Mouse (Mus musculus): ENCODE measurements around the gene Ntn5.
A peak's percentile ranks its signal among the peaks of the same experiment; 100 is the strongest.

Gene Ntn5

DNA sequence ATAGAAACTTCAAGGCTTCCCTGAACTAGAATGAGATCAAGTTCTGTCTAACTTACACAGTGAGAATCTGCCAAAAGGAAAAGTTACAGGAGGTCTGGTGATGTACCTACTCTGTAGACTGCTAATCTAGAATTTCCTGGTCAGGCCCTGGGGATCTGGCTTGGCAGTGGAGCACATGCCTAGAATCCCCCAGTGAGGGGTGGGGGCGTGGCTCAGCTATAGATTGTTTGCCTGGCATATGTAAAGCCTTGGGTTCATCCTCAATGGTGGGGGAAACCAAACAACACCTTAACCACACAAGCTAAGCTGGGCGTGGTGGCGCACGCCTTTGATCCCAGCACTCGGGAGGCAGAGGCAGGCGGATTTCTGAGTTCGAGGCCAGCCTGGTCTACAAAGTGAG is 14.1 kb downstream of the Ntn5 start:
- DNase-seq (ENCODE audit: low spot score in 2 of 2): no peak

DNA sequence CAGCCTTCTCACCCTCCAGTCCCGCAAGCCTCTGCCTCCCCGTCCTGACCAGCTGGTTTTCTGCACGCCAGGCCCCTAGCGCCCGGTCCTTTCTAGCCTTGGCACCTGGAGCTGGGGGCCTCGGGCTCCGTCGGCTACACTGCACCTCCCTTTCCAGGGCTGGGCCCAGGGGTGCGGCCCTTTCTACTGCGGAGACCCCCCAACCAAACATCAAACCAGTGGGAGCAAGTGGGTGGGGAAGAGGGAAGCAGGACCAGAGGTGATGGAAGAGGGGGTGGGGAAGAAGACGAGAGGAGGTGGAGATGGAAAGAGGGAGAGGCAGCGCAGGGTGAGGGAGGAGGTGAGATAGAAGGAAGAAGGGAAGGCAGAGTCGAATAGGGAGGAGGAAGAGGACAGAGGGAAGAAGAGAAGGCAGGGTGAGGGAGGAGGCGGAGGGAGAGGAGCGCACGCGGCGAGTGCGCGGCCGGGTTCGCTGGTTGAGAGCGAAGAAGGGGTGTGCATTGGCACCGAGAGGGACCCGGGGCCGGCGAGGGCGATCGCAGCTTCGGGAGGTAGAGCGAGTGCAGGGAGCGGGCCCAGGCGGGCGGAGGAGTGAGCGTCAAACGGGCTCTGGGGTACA is 15.8 kb downstream of the Ntn5 start, which contains the start of gene Car11:
Gene Car11 (plus strand): TSS at position 321 of the 619 bp plus-strand sequence.
- DNase-seq (ENCODE audit: low spot score in 2 of 2): peak in 1 of 2 experiments; percentile 11

DNA sequence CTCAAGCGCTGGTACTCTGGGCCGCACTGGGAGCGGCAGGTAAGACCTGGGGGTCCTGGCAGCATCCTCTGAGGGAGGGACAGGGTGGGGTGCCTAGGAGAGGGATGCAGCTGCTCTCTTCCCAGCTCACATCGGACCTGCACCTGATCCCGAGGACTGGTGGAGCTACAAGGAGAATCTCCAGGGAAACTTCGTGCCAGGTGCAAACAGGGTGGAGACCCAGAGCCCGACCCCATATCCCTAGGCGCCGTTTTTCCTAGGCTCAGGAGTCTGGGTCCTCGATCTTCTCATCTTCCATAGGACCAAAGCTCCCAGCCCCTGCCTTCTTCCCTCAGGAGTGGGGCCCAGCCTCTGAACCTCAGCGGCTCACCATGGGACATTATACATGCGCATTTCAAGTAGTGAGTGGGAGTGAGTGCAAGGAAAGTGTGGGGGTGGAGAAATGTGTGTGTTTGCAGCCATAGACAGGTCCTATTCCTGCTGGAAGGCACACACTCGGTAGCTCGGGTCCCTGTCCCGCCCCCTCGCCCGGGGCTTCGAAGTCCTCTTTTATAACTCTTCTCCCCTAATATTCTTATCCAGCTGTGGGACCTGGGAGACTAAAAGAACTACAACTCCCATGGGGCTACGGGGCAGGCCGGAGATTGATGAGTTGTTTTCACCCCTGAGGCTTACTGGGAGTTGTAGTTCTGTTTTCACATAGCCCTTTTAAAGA is 16.6 kb downstream of the Ntn5 start:
- DNase-seq (ENCODE audit: low spot score in 2 of 2): peak; percentile 84 to 91

DNA sequence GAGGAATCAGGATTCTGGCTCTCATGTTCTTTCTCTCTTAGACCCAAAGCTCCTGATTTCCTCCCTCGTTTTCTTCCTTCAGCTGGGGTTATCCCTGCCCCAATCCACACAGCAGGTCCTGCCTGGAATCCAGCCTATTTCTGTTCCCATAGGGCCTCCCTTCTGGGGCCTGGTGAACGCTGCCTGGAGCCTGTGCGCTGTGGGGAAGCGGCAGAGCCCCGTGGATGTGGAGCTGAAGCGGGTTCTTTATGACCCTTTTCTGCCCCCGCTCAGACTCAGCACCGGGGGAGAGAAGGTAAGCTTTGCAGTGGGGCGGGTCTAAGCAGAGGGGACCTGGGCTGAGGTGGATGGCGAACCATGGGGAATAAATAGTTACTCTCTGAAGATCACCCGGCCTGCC is 17.2 kb downstream of the Ntn5 start:
- DNase-seq (ENCODE audit: low spot score in 2 of 2): no peak

DNA sequence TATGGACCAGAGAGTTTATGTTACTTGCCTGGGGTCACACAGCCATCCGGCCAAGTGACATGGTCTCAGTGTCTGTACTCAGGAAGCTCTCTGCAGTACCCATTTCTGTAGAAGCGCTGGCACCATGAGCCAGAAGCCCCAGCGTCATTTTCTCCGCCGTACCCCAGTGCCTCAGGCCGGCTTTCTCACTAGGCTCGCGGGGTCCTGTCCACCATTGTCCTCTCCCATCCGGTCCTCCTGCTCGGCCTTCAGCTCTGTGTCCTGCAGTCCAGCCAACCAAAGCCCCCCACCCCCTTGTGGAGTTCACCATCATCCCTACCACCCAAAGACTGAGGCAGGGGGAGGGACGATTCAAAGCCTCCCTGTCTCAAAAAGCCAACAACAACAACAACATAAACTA is 17.8 kb downstream of the Ntn5 start:
- peak in 1 of 2 experiments; percentile 4 for DNase-seq (ENCODE audit: low spot score in 2 of 2)

DNA sequence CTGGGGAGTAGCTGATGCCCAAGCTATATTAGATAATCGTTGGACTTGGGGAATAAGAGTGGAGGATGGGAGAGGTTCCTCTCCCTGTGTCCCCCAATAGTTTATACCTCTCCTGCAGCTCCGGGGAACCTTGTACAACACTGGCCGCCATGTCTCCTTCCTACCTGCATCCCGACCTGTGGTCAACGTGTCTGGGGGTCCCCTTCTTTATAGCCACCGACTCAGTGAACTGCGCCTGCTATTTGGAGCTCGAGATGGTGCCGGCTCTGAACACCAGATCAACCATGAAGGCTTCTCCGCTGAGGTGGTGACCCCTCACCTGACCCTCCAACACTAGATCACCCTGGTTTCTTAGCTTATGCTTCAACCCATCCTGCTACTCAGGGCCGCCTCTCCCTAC is 18.5 kb downstream of the Ntn5 start:
- DNase-seq (ENCODE audit: low spot score in 2 of 2): peak in 1 of 2 experiments; percentile 10

DNA sequence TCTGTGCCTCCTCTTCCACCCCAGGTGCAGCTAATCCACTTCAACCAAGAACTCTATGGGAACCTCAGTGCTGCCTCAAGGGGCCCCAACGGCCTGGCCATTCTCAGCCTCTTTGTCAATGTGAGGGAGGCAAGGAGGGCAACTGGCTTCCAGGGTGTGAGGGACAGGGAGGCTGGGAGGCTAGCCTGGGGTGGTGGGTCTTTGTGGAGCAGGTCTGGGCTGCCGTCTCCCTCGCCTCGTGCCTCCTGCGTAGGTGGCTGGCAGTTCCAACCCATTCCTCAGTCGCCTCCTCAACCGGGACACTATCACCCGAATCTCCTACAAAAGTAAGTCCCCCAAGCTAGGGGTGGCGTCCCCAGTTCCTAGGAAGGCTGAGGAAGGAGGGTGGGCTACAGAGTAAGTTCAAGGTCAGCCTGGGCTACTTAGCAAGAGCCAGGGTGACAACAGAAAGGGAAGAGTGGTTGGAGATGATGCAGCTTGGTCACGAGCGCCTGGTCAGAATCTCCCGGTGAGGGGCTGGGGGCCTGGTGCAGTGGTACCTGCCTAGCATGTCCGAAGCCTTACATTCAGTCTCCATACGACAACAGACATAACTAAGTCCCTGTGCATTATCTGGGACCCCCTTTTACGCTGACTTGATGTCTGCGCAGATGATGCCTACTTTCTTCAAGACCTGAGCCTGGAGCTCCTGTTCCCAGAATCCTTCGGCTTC is 19.1 kb downstream of the Ntn5 start:
- DNase-seq (ENCODE audit: low spot score in 2 of 2): peak in 1 of 2 experiments; percentile 9

DNA sequence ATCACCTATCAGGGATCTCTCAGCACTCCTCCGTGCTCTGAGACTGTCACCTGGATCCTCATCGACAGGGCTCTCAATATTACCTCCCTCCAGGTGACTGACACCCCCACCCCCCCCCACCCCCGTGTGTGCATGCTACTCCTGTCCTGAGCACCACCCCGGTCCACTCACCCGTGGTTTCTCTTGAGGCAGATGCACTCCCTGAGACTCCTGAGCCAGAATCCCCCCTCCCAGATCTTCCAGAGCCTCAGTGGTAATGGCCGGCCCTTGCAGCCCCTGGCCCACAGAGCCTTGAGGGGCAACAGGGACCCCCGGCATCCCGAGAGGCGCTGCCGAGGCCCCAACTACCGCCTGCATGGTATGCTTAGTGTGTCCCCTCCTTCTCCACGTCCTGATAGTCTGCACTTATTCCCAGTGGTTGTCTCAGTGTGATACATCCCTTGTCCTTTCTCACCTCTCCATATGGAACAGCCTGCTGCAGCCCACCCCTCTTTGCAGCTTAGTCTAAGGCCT is 19.8 kb downstream of the Ntn5 start:
- peak in 1 of 2 experiments; percentile 47 for DNase-seq (ENCODE audit: low spot score in 2 of 2)

DNA sequence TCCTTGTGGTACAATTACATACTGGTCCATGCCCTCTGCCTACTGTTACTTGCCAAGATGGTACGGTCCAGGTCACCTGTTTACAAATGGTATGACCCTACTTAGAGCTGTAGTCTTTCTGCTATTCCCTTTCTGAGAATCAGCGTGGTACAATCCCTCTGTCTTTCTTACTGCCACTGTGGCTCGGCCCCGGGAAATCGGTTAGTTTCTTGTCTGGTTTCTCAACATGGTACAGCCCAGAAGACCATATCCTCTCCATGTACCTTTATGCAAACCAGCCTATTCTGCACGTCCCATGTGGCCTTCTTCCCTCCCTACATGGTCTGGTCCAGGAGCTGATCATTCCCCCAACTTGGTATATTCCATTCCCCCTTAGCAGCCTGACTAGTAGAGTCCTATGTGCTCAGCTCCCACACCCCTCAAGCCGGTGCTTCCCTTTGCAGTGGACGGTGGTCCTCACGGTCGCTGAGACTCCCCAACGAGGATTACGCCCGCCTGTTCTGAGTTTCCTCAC is 20.3 kb downstream of the Ntn5 start:
- peak; percentile 82 to 90 for DNase-seq (ENCODE audit: low spot score in 2 of 2)

DNA sequence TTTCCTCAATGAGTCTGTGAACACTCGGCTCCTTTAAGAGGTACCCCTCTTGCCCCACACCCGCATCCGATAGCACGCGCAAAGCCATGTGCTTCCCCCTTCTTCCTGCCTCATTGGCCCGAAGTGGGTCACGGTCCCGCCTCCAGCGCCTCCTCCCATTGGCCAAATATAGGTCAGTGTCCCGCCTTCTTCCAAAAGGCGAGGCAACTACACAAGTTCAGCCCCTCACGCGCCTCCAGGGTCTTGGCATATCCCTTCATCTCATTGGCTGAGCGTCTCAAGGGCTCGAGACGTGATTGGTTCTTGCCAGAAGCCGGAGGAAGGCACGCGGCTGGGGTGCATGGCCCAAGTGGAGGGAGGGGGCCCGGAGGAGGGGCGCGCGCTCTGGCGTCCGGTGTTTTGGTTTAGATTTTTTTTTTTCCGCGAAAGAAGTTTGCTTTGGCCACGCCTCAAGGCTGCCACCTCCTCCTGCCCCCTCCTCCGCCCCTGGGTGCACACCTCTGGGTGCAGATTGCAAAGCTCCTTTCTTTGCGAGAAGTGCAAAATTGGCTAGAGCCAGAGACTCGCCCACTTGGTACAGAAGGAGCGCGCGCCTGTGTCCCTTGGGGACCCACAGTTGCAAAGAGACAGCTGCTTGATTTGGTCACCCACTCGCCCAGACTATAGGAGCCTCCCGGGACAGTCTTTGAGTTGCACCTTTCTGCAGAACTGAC is 21.1 kb downstream of the Ntn5 start, which contains the start of gene Dbp:
Gene Dbp (plus strand): TSS at position 359 of the 713 bp plus-strand sequence.
- peak; percentile 100 for DNase-seq (ENCODE audit: low spot score in 2 of 2)

DNA sequence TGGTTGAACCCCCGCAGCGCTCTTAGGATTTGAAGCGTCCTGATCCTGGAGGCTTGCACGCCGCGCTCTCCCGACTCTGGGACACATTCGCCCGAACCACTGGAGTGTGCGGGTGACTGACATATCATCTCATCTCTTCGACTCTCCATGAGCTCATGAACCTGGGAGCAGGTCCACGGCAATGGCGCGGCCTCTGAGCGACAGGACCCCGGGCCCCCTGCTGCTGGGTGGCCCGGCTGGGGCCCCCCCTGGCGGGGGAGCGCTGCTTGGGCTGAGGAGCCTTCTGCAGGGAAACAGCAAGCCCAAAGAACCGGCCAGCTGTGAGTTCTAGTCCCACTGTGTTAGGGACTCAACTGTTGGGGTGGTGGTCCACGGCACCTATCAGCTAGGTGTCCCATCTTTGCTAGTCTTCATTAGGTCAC is 21.6 kb downstream of the Ntn5 start:
- no peak for DNase-seq (ENCODE audit: low spot score in 2 of 2)

DNA sequence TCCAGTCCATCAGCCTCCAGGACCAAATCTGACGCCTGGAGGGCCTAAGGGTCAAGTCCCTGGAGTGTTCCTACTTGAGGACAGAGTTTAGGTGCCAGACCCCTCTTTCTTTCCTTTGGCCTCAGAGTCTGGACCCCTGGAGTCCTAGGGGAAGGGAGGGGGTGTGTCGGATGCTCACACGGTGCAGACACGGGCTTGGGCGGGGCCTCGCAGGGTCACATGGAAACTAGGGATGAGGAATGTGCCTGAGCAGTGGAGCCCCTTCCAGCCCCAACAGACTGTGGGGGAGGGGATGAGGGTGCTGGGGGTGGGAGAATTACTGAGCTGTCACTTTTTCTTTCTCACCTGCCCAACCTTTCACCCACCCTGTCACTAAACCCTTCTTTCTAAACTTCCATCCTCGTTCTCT is 22.1 kb downstream of the Ntn5 start:
- peak; percentile 96 to 99 for DNase-seq (ENCODE audit: low spot score in 2 of 2)

DNA sequence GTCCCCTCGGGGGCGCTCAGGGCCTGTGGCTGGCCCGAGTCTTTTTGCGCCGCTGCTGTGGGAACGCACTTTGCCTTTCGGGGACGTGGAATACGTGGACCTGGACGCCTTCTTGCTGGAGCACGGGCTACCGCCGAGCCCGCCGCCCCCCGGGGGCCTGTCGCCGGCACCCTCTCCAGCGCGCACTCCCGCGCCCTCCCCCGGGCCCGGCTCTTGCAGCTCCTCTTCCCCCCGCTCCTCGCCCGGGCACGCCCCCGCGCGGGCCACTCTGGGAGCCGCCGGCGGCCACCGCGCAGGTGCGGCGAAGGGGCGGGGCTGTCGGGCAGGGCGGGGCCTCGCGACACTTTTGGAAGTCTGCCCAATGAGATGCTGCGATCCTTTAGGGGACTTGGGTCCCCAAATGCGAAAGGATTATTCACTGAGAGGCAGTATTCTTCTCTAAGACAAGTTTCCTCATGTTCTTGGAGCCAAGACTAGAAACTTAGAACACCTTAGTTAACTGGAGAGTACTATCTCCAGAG is 23.0 kb downstream of the Ntn5 start:
- peak; percentile 92 to 94 for DNase-seq (ENCODE audit: low spot score in 2 of 2)

DNA sequence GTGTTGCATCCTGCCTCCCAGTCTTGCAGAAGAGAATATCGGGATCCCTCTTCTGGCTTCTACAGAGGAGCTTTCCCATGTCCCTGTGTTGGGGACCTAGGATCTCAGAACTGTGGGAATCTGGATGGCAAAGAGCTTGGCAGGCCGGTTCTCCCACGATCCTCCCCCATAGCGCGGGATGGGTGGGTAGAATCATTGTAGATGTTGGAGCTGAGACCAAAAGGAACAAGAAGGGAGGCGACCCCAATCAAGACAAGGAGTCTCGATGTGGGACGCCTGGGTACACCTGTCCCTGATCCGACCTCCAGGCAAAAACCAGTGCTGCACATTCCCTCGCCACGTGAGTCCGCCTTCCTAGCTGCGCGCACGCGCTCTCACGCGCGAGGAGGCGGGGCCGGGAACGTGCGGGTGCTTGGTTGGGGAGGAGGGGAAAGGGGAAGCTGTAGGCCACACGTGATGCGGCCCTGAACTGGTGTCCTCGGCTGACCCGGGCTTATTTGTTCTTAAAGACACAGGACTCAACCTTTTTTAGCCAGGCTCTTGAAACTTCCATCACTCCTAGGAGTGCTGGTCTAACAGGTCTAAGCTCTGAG is 23.6 kb downstream of the Ntn5 start:
- DNase-seq (ENCODE audit: low spot score in 2 of 2): peak; percentile 98 to 99

DNA sequence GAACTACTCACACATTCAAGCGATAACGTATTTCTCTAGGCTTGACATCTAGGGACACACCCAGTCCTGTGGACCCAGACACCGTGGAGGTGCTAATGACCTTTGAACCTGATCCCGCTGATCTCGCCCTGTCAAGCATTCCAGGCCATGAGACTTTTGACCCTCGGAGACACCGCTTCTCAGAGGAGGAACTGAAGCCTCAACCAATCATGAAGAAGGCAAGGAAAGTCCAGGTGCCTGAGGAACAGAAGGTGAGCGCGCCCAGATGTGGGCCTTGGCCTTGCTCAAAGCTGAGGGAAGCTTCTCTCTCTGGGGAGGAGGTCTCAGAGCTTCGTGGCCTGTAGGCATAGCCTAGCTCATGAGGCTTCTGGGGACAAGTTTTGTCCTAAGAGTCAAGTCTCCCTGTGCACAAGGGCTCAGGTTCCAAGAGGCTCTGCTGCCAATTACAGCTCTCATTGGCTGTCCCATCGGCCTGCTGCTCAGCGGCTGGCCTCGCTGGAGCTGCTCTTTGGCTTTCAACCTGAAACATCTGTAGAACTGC is 24.5 kb downstream of the Ntn5 start:
- peak; percentile 56 to 57 for DNase-seq (ENCODE audit: low spot score in 2 of 2)

DNA sequence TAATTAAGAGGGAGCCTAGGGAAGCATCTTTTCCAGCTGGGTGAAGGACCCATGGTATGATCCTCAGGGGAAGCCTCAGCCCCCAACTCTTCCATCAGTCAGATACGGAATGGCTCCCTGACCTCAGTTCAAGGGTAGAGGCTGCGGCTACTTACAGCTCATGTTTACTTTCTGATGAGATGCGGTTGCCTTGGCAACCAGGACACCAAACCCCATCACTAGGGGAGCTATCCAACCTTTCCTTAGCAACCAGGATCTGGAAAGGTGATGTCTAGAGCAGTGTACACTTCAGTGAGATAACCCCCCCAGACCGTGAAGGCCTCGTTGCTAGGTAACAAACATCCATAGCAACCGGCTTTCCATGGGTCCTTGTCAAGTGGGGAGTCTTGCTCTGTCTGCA is 25.2 kb downstream of the Ntn5 start:
- DNase-seq (ENCODE audit: low spot score in 2 of 2): peak; percentile 29 to 46

DNA sequence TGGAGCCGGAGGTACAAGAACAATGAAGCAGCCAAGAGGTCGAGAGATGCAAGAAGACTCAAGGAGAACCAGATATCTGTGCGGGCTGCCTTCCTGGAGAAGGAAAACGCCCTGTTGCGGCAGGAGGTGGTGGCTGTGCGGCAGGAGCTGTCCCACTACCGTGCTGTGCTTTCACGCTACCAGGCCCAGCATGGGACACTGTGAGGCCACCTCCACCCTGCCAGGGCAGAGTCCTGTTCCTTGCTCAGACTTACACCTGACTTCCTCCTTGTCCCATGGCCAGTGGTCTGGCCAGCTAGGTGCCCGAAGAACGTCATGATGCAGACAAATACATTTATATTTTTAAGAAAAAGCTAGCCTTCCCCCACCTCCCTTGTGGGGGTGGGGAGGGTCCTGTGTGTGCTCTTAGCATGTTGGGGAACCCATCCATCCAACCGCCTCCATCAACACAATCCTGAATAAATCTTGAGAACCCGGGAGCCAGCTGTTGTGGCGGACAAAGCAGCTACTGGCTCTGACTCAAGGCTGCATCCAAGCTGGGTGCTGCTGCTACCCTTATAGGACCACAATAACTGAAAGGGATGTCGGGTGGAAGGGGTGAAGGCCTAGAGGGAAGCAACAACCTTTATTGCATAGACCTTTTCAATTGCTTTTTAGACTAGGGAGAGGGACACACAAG is 26.0 kb downstream of the Ntn5 start:
- peak in 1 of 2 experiments; percentile 30 for DNase-seq (ENCODE audit: low spot score in 2 of 2)

DNA sequence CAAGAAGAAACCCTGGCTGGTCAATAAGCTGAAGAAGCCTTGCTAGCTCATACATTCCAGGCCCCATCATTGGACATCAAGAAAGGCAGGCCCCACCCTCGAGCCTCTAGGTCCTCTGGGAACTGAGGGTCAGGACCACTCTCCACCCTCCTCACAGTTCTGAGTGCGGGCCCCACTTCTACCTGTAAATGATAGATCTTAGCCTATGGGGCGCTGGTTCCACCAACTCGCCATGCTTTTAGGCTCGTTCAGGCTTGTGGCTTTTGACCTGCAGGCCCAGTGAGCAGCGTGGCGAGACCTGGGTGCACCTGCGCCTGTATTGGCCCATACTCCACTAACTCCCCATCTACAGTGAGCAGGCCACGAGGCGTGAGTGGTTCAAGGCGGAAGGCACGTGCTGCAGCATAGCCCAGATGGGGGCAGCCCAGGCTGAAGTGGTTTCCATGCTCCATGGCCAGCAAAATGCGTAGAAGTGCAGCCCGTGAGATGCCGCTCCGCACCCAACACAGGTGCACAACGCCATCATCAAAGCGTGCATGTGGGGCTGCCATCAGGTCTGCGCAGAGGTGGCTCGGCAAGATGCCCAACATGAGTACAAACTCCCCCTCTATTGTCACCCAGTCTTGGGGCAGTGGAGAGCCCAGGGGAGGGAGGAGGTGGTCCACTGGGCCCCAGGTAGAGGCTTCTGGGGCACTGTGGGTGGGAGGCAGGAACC is 26.8 kb downstream of the Ntn5 start:
- DNase-seq (ENCODE audit: low spot score in 2 of 2): peak; percentile 44 to 57

DNA sequence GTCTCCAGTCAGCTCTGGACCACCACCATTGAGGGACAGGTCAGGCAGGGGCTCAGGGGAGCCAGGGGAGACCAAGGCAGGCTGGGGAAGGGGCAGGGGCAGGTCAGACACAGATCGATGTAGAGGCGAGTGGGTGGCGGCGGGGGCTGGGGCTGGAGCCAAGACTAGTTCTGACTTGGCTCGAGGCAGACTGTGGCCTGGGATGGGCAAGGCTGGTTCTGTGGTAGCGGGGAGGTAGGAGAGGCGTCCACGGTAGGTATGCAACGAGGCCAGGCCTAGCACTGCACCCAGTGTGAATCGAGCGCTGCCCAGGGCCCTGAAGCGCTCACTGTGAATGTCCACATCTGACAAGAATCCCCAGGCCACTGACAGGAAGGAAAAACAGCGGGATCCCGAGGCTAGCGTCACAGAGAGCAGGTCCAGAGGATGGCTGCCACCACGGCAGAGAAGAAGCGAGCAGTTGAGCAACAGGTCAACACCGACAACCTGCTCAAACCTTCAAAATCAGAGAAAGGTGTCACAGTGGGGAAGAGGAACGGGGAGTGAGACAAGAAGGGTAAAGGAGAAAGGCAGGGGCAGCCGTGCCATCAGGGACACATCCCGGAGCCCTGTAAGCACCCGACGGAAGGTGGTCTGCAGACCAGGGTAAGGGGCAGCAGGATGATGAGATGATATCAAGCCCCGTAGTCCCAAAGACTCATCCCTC is 27.6 kb downstream of the Ntn5 start:
- peak; percentile 29 to 61 for DNase-seq (ENCODE audit: low spot score in 2 of 2)
